9 mouse cellular contexts compared by ENCODE assay signal in the genomic region with DNA sequence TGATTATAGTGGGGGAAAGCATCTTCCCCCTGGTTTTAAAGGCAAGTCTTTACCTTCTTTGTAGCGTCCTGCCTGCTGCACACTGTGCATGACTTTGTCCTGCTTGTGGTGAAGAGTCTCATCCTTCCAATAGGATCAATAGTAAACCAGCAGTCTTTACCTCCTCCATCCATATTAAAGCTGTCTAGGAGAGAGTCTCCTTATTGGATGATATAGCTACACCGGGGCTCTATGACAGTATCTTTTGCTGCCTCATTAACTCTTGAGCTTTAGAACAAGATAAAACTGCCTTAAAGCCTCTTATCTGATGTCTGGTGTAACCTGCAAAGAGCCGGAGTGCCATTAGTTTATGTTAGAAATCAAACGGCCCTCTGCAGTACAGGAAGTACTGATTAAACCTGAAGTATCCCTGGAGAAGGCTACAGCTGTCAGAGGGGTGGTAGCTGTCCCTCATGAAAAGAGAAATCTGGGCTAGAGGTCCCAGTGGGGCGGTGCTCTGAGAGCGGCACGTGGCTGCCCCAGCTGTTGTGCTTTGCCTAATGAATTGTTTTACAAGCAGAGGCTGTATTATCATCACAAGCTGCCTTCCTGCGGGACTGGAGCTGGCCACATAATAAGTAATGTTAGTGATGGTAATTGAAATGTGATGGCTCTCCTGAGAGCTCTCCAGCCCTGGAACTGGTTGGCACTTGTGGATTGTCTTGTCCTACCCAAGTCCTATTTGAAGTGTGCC. TPM values are rescaled to one million over a fixed set of nuclear protein-coding genes. Genes with fewer than 3 reads are reported as not detected.
DNase-seq lines count a peak whose midpoint lies in the region; ATAC-seq lines count a peak whose summit lies in the region.
"Had no signal": no experiment of that assay in that cellular context is flagged by ENCODE, and none has a peak within 500 bp of the region (broad histone marks: within the 10 kb centered on the region; RNA-seq: fewer than 3 reads in every experiment).

No protein-coding gene starts in this region.

- H3K36me3 ChIP-seq in kidney, embryonic 16.5 days (ENCODE audit: insufficient read depth, low read length): no peaks in the 10 kb centered on the region
- H3K36me3 ChIP-seq in midbrain, embryonic 16.5 days (ENCODE audit: control insufficient read depth, insufficient read depth, low read length): no peaks in the 10 kb centered on the region

- no peaks in the 10 kb centered on the region for H3K27me3 ChIP-seq in kidney, embryonic 16.5 days (ENCODE audit: insufficient read depth, low read length)
- H3K27me3 ChIP-seq in midbrain, embryonic 16.5 days (ENCODE audit: control insufficient read depth, insufficient read depth, low read depth, low read length): no peaks in the 10 kb centered on the region
- H3K27me3 ChIP-seq: CH12.LX had no signal

- 21% methylated on average over 8 of the region's 8 CpGs for WGBS in kidney, embryonic 16.5 days
- 20% methylated on average over 8 of the region's 8 CpGs for WGBS in midbrain, embryonic 16.5 days

- H3K27ac ChIP-seq in kidney, embryonic 16.5 days (ENCODE audit: low read length): no peak overlapping the region
- H3K27ac ChIP-seq in midbrain, embryonic 16.5 days (ENCODE audit: low read length): no peak overlapping the region; the same call in 1 of the 2 replicates

- no peak overlapping the region for H3K9ac ChIP-seq in kidney, embryonic 16.5 days (replicated peaks; ENCODE audit: low read length)
- H3K9ac ChIP-seq in midbrain, embryonic 16.5 days (ENCODE audit: low read depth, low read length): no peak overlapping the region

- peak; percentile 61; the same call in 1 of the 2 replicates for ATAC-seq in kidney, embryonic 16.5 days (ENCODE audit: low FRiP score, low TSS enrichment)
- peak; percentile 51 for ATAC-seq in midbrain, embryonic 16.5 days

- H3K4me2 ChIP-seq in kidney, embryonic 16.5 days (replicated peaks; ENCODE audit: low read depth, low read length): no peak overlapping the region; the same call in 1 of the 2 replicates
- peak overlapping the region; percentile 19; the same call in 1 of the 2 replicates for H3K4me2 ChIP-seq in midbrain, embryonic 16.5 days (ENCODE audit: low read length)

- peak; percentile 16 for DNase-seq in kidney, adult 11 months
- no peak for DNase-seq in kidney, adult 18-20 months
- peak; percentile 32 for DNase-seq in gastrocnemius, postnatal 14 days
- DNase-seq in cerebellum, adult 8-10 months: no peak
- DNase-seq in liver: no peak
- no peak for DNase-seq in left cerebral cortex, postnatal 25 days (ENCODE audit: low spot score in 2 of 2)

- no peaks in the 10 kb centered on the region for H3K9me3 ChIP-seq in kidney, embryonic 16.5 days (ENCODE audit: low read length)
- H3K9me3 ChIP-seq in midbrain, embryonic 16.5 days (replicated peaks; ENCODE audit: control insufficient read depth, low read length, poor library complexity, severe bottlenecking): no peaks in the 10 kb centered on the region

- peaks cover 12% of the 10 kb centered on the region for H3K4me1 ChIP-seq in kidney, embryonic 16.5 days (ENCODE audit: insufficient read depth, low read length)
- H3K4me1 ChIP-seq in midbrain, embryonic 16.5 days (ENCODE audit: control insufficient read depth, insufficient read depth, low read length): peaks cover 9% of the 10 kb centered on the region

- no peak overlapping the region for H3K4me3 ChIP-seq in kidney, embryonic 16.5 days (ENCODE audit: low read length)
- H3K4me3 ChIP-seq in midbrain, embryonic 16.5 days (ENCODE audit: low read depth, low read length): no peak overlapping the region

- intact Hi-C loops in gastrocnemius, postnatal 14 days (cut with DNase I; ENCODE audit: low total_unique reads): no loop called here
- intact Hi-C loops in left cerebral cortex, postnatal 25 days (cut with DNase I): no loop called here

RNA-seq across cellular contexts. Expression of a gene that starts 36.3 kb away (rescaled TPM):
- 1 to 10 TPM; 6.3 to 6.4 TPM for total RNA-seq in gastrocnemius, postnatal 14 days (2021)
- polyA plus RNA-seq in kidney, embryonic 16.5 days (2015; fragmentation: Nextera tagmentation; extraction: Ambion mirVana): 21.7 and 23.7 TPM in 2 replicates
- polyA plus RNA-seq in midbrain, embryonic 16.5 days (2015; fragmentation: Nextera tagmentation; extraction: Ambion mirVana): 36.1 and 37.7 TPM in 2 replicates
- total RNA-seq in left cerebral cortex, postnatal 25 days (2021): 10 to 100 TPM; 22.2 to 22.4 TPM

RNA-seq across cellular contexts. Expression of a gene that starts 36.7 kb away (rescaled TPM):
- 10 to 100 TPM; 43.2 to 55.1 TPM for total RNA-seq in gastrocnemius, postnatal 14 days (2021)
- polyA plus RNA-seq in kidney, embryonic 16.5 days (2015; fragmentation: Nextera tagmentation; extraction: Ambion mirVana): 89.2 and 93.4 TPM in 2 replicates
- 33.6 and 34.2 TPM in 2 replicates for polyA plus RNA-seq in midbrain, embryonic 16.5 days (2015; fragmentation: Nextera tagmentation; extraction: Ambion mirVana)
- total RNA-seq in left cerebral cortex, postnatal 25 days (2021): 10 to 100 TPM; 38.1 to 45.3 TPM

Comparison
In these comparisons a context has a peak if more than half of its experiments do, and no peak if none do; other contexts are left out.
1. DNase-seq: peak in kidney, adult 11 months (single experiment) and gastrocnemius, postnatal 14 days (single experiment); none in kidney, adult 18-20 months (single experiment), cerebellum, adult 8-10 months (single experiment), liver (single experiment) and left cerebral cortex, postnatal 25 days (0 of 2).